Mouse (Mus musculus) hematopoietic stem cell, adult 5-6 weeks (primary cell): ENCODE results near the gene Cdt1. TPM values are rescaled to one million over a fixed set of nuclear protein-coding genes. Genes with fewer than 3 reads are reported as not detected.

Experiments
- ATAC-seq, 2 experiments: fragments of 125-278 bp in 1 of 2; replicated peaks in 1 of 2; 2 replicates each; pipeline ENCODE4 v1.8.0; 2016 to 2017; ENCODE audit warnings: inconsistent platforms in 2 of 2, mild to moderate bottlenecking in 2 of 2, moderate number of reproducible peaks in 2 of 2, low read depth in 1 of 2, moderate TSS enrichment in 1 of 2; ENCODE audit not compliant: low FRiP score in 2 of 2, poor library complexity in 2 of 2, severe bottlenecking in 2 of 2, insufficient read depth in 1 of 2, low TSS enrichment in 1 of 2
- total RNA-seq: library from RNA; stranded (forward); fragments of 172-1452, 232-1000 nt; gene quantifications from 2 replicates; pipeline ENCODE4 v1.2.3, GENCODE M21; 2017

Gene Cdt1
- total RNA-seq, 1 experiment from 2014 or later, result 30.8 TPM

- ATAC-seq, result no peak
These were observed 18.4 kb downstream of the Cdt1 start for GRCm38 (mm10) chr8:122586171-122586570.

- no peak for ATAC-seq
These were observed 18.9 kb downstream of the Cdt1 start for GRCm38 (mm10) chr8:122586749-122587148.

GRCm38 (mm10) chr8:122593240-122593639 lies 25.4 kb downstream of the Cdt1 start:
- ATAC-seq, result peak; percentile 43; a peak in 1 of 4 replicates

- no peak for ATAC-seq
These were observed 26.1 kb downstream of the Cdt1 start for GRCm38 (mm10) chr8:122593783-122594507.

- peak in 1 of 2 experiments; percentile 26; a peak in 1 of 4 replicates for ATAC-seq
These were observed 28.2 kb downstream of the Cdt1 start for GRCm38 (mm10) chr8:122596031-122596430.

GRCm38 (mm10) chr8:122600666-122601065 lies 32.9 kb downstream of the Cdt1 start:
- no peak for ATAC-seq

- no peak for ATAC-seq
These were observed 36.8 kb downstream of the Cdt1 start for GRCm38 (mm10) chr8:122604640-122605039.

- no peak for ATAC-seq
These were observed 37.6 kb downstream of the Cdt1 start for GRCm38 (mm10) chr8:122605367-122605766.

- no peak for ATAC-seq
These were observed 39.0 kb downstream of the Cdt1 start for GRCm38 (mm10) chr8:122606810-122607209.

- no peak for ATAC-seq
These were observed 42.4 kb downstream of the Cdt1 start for GRCm38 (mm10) chr8:122610209-122610608.

- ATAC-seq, result peak; percentile 25 to 45
These were observed 42.9 kb downstream of the Cdt1 start for GRCm38 (mm10) chr8:122610612-122611277.

- peak; percentile 97 to 98 for ATAC-seq
These were observed 43.7 kb downstream of the Cdt1 start, which contains the start of the genes Galns and Trappc2l for GRCm38 (mm10) chr8:122611295-122612133. Gene Galns, minus strand, starts transcription at chr8:122611463. Gene Trappc2l, plus strand, starts transcription at chr8:122611640.

GRCm38 (mm10) chr8:122616181-122616905 lies 48.5 kb downstream of the Cdt1 start:
- no peak for ATAC-seq

- peak; percentile 68; a peak in 3 of 4 replicates for ATAC-seq
These were observed 50.2 kb downstream of the Cdt1 start for GRCm38 (mm10) chr8:122617947-122618546.

- no peak for ATAC-seq
These were observed 51.0 kb downstream of the Cdt1 start for GRCm38 (mm10) chr8:122618660-122619378.

GRCm38 (mm10) chr8:122620446-122620845 lies 52.6 kb downstream of the Cdt1 start:
- ATAC-seq, result no peak
